Mouse (Mus musculus) neural tube, embryonic 10.5 days (tissue): ENCODE results near the gene Ager.

ENCODE experiments used
- DNase-seq: peaks from one replicate; pipeline ENCODE4 v3.0.0-alpha.2; 2017; ENCODE audit warnings: low spot score; ENCODE audit errors: extremely low spot score

Gene Ager

DNA sequence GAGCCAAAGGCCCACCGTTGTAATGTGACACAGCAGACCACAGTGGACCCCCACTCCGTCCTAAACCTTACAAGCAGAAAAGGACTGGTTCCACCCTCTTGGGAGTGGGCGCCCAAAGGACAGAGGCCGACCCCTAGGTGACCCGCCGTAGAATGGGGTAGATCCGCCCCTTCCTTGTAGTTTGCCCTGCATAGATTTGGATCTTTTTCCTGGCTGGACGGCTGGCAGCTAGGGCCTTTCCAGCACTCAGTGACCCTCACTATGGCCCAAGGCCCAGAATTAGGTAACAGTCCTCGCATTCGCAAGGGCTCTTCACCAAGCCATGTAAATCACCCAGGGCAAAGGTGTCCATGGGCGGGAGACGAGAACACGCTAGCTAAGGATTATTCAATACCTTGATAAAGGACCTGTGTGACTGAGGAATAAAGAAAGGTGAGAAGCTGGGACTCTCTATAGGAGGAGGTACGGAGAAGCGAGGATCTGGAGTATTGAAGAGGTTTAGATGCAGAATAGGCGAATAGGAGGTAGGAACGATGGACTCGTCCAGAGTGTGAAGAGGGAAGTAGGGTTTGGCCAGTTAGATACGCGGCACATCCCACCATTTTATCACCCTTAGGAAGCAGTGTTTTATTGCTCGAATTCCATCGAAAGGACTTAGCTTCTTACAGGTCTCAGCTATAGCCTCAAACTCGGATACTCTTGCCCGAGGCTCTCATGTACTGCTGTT lies 7.0 kb downstream of the Ager start:
- no peak for DNase-seq

DNA sequence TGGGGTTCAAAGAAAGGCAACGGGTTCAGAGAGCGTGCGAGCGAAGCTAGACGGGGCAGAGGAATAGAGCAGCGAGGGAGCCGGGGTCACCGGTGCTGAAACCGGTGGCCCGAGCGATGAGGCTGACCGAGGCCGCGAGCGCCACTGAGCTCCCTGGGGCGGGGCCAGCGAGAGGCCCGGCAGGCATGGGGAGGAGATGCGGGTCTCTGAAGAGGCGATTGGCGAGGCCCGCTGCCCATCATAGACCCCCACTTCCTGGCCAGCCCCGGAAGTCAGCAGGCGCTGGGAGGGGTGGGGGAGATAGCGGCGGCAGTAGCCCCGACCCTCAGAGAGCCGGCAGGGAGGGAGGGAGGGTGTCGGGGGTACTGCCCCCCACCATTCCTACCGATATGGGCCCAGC lies 7.9 kb downstream of the Ager start:
- DNase-seq, result peak; percentile 94

DNA sequence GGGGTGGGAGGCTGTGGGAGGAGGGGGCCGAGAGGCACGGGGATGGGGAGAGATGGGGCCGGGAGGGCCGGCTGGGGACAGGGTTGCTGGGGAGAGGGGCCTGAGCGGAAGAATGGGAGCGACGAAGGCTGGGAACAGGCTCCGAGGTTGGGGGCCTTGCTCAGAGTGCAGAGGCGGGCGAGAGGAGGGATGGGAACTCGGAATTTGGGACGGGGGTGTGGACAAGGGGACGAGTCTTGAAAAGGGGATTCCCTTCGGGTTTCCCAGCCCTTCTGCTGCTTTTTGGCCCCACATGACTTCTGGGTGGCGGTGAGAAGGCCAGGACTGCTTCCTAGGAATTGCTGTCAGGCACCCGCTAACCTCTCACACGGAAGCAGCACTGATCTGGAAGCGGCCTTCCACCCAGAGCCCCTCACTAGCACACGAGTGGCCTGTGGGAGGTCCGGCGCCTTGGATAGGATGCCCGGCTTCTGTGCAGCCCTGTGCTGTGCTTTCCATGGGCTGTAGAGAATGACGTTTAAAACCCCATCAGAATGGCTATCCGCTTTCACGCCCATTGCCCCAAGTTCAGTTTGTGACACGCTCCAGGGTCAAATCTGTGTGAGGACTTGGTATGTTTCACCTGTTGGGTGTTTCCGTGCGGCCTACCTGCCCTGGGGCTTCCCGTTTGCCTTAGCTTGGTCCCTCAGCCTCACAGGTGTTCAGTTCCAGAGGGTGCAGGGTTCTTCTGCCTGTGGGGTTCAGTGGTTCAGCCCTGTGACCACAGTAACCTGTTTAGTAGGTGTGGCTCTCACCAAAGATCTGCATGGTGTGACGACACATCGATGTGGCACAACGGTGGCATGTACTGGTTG lies 8.8 kb downstream of the Ager start:
- DNase-seq, result no peak

DNA sequence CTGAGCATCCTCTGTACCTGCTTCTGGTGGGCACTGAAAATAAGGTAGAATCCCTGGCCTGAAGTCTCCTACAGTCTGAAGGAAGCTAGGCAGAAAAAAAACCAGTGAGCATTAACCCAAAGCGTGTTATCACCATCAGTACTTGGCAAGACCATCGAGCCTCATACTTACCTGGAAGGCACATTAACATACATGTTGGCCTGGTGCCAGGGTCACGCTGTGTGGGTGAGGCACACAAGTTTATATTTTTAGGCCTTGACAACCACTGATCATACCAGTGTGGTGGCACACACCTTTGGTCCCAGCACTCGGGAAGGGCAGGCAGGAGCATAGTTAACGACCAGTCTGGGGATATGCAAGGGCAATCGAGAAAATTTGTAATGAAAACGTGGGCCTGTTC lies 10.3 kb downstream of the Ager start:
- no peak for DNase-seq

DNA sequence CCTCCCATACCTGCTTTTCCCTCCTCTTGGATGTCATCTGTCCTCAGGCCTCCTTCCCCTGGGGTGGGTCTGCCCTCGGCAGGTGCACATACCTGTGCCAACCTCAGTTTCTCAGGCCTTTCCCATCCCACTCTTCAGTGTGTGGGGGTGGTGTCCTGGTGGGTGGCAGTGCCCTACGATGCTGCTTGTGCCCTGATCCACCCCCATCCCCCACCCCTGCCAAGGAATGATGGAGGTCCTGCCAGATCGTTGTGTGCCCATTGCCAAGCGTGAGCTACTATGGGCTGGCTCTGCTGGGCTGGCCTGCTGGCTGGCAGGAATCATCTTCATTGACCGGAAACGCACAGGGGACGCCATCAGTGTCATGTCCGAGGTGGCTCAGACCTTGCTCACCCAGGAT lies 13.4 kb downstream of the Ager start:
- no peak for DNase-seq

DNA sequence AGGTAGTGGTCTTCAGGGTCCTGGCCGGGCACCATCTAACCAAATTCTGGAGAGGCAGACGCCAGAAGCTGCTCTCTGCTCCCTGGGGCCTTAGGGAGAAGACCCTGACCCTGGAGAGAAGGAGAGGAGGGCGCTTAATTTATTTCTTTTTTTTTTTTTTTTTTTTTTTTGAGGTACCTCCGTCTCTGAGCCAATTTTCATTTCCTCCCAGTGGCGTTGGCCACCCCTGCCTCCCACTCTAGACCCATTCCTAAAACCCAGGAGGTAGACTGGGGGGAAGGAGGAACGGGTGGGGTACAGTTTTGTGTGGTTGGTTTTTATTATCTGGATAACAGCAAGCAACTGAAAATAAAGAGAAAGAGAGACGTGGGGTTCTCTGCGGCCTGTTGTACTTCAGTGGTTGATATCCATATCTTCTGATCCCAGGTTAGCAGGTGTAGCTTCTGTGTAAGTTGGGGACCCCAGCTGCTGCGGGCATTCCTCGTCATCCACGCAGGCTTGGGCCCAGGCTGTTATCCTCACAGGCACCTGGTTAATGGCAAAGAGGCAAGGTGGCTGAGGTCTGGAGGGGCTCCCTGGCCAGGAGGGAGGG lies 15.5 kb downstream of the Ager start:
- DNase-seq, result no peak

DNA sequence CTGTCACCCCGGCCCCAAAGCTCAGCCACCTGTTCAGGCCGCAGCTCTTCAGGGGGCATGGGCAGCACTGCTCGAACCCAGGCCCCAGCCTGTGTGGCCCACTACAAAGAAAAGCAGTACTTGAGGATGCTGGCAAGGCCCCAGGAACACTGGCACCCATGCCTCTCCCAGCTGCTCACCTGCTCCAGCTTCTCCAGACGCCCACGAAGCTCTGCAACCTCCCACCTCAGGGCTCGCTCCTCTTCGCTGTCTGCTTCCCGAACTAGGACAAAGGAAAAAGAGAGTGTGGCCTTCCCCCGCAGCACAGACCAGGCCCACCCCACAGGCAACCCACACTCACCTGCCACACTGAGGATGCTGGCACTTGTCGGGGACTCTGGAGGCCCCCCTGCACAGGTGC lies 16.2 kb downstream of the Ager start:
- DNase-seq, result no peak

DNA sequence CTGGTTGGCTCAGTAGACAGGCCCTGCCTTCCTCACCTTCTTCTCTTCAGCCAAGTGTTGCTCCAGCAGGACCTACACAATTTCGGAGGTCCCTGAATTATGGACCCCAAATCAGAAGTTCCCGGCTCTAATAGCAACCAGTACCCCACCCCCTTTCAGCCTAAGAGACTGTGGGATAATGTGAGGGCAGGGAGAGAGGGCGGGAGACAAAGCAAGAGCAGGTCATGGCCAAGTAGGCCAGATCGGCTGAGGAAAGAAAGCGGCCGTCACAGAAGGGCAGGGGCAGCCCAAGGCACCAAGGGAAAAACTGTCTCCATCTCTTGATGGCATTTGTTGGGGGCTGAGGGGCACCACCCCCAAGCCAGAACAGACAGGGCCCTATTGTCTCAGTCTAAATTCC lies 18.2 kb downstream of the Ager start, which contains the start of gene Egfl8:
Gene Egfl8 (minus strand): TSS at position 101 of the 400 bp plus-strand sequence.
- no peak for DNase-seq

DNA sequence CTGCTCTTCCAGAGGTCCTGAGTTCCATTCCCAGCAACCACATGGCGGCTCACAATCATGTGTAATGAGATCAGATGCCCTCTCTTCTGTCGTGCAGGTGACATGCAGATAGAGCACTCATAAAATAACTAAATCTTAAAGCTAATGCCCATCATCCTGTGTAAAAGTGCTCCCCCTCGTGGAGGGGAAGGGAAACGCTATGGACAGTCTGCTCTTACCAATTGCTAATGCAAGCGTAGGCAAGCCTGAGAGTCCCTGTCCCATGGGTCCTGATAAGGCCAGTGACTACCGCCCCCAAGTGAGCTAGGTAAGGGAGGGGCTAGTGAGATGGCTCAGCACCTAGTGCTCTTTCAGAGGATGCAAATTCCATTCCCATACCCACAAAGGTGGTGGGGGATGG lies 21.3 kb downstream of the Ager start:
- peak; percentile 62 for DNase-seq

DNA sequence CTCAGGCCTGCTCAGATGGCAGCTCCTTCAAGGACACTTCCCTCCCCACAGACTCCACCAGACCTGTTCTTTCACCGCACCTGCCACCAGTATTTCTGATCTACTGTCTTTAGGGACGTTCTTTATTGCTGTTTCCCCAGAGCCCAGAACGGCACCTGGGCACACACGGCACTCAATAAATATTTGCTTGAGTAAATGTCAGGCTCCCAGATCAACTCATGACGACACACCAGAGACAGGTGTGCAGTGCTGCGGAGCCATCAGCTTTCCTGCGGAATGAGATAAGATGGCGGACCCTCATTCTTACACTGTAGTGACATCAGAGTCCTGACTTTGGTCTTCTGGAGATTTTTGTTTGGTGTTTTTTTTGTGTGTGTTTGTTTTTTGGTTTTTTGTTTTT lies 23.3 kb downstream of the Ager start:
- no peak for DNase-seq

DNA sequence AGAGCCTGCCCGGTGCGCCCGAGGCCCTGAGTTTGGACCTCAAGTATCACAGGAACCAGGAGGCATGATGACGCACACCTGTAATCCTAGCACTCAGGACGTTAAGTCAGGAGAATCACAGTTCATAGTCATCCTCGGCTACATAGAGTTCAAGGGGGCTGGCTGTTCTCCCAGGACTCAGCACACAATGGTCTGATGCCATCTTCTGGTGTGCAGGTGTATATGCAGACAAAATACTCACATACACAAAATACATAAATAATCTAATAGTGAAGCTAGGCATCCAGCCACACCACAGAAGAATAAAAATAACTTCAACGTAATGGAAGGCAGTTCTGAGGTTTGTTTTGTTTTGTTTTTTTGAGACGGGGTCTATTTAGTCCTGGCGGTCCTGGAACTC lies 25.5 kb downstream of the Ager start:
- no peak for DNase-seq

DNA sequence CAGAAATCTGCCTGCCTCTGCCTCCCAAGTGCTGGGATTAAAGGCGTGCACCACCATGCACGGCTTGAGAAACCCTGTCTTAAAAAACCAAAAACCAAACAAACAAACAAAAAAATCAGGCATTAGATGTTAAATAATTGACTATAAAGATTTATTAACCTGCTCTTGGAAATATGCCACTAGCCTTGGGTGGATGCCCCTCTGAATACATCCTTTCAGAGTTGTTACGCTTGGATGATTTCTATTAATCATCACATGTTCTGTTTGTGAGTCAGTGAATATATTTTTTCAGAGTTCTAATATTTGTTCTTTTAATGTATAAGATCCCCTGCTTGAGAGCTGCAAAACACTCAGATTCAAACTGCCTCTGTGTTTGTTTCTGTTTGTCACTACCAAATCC lies 27.3 kb downstream of the Ager start:
- DNase-seq, result no peak

DNA sequence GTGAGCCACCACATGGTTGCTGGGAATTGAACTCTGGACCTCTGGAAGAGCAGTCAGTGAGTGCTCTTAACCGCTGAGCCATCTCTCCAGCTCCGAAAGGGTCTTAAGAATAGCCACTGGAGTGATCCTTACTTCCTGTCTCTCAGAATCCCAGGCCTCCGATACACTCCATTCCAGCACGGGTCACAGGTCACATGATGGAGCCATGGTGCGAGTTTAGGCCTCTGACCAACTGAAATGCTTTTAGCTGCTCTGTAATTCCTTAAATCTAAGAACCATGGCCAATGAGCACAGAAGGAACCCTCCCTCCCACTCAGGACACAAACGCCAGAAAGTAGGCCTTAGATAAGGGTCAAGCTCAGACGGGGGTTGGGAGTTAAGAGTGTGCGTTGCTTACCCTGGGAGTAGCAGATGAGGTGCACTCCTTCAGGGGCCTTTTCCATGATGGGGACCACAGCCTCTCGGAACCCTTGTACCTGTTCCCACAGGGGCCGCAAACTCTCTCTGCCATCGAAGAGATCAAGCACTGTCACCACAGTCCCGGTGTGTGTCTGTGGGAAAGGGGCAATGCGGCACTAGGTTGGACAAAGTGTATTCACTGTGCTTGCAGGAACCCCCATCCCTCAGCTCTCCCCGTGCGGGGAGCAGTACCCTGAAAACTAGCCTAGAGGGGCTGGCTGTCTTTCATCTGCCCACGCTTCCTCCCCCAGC lies 28.6 kb downstream of the Ager start:
- DNase-seq, result no peak

DNA sequence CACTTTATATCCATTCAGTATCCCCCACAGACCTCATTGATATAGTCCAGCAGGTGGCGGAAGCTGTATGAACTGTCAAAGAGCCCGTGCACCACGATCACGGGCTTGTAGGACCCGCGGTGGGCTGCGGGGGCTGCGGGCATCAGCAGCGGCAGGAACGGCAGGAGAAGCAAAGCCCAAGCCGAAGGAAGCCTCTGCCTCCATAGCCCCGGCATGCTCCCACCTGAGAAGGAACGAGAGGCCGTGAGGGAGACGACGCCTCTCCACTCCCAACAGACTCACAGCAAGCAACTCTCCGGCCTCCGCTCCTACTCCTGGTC lies 29.1 kb downstream of the Ager start:
- peak; percentile 57 for DNase-seq

DNA sequence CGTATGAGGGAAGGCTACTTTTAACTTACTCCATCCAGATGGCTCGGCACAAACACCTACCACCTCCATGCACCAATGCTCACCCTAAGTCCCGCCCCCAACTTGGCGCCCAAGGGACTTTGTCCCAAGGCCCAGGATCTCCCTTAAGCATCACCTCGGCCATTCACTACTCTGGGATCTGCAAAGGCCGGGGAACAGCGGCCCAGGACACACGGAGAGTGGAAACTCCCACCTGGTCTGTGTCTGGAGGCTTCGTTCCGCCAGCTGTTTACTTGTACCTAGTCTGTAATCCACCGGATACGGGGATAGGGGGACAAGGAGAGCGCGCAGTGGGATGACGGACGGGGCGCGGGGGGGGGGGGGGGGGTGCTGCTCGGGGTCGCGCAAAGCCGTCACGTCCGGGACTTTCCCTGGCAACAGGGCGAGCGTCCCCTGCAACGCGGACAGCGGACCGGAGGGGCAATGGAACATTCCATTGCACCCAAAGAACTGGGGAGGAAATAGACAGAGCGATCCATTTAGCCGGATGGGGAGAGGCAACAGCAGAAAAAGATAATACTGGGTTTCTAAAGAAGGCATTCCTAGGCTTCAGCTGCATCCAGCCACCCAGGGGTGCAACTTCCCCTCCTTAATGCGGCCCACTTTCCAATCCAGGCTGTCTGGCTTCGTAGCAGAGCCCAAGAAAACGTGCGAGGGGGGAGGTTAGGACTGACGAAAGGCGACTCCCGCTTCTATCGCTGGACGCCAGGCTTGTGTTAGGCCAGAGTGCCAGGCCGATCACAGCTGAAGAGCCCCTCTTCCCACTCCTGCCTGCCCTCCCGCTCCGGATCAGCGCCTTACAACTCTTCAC lies 29.7 kb downstream of the Ager start:
- peak; percentile 90 for DNase-seq

DNA sequence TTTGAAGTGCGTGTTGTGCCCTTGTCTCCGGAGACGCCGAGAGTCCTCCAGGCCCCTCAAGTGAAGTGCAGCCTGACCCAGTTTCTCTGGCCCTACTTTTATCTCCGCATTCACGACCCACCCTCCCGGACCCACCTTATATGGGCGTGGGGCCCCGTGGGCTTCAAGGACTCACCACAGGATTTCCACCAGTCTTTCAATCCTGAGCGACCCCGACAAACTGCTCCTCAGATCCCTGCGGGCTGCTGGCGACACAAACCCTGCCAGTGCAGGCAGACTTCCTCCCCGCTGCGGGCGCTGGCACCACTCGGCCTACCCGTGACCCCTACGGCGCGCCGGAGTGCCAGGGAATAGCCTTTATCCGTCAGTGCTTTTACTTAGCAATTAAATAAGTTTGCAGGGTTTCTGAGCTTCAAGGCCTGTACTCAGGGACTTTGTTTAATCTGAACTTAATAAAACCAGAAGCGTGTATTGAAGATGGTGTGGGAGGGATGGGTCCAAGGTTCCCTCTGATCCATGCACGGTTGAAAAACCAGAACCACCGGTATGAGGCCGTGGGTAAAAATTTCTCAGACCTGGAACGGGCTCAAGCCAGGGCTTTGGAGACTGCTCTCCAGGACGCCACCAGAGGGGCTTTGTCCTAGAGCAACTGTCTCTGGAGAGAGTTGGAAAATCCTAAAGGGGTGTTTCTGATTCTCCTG lies 30.4 kb downstream of the Ager start, which contains the start of gene Ppt2:
Gene Ppt2 (minus strand): TSS at position 568 of the 701 bp plus-strand sequence.
- DNase-seq, result no peak

DNA sequence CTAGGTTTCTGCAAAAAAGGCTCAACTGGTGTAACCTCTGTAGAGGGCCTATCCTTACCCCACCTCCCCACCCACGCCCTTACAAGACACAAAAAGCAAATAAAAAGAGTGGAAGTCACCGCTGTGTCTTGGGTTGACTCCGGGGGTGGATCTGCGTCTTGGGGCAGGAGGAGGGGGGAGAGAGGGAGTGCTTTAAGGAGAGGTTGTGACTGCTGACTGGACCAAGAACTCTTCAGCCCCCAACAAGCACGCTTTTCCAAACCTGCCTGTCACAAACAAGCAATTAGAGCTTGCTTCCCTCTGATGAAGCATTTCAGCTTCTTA lies 30.9 kb downstream of the Ager start:
- DNase-seq, result no peak

DNA sequence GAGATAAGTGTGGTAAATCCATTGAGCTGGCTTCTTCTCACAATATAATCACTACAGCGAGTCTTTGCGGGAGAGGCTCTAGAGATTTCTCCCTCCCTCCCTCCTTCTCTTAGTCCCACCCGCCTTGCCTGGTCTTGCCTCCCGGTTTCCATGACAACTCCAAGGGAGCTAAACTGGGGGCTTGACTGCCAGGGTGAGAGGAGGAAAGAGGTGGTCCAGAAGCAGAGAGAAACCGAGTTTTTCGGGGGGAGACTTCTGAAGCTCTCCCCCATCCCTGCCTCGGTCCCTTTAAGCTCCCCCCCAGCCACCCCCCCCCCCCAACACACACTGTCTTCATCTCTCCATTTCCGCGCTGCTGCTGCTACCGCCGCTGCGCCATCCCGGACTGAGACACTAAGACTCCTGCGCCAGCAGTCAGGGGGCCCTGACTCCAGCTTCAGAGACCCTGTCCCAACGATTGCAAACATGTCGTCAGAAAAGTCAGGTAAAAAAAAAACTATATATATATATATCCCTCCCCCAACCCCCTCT lies 31.6 kb downstream of the Ager start, which contains the start of gene Prrt1:
Gene Prrt1 (plus strand): TSS at position 313 of the 531 bp plus-strand sequence.
- DNase-seq, result peak; percentile 42

DNA sequence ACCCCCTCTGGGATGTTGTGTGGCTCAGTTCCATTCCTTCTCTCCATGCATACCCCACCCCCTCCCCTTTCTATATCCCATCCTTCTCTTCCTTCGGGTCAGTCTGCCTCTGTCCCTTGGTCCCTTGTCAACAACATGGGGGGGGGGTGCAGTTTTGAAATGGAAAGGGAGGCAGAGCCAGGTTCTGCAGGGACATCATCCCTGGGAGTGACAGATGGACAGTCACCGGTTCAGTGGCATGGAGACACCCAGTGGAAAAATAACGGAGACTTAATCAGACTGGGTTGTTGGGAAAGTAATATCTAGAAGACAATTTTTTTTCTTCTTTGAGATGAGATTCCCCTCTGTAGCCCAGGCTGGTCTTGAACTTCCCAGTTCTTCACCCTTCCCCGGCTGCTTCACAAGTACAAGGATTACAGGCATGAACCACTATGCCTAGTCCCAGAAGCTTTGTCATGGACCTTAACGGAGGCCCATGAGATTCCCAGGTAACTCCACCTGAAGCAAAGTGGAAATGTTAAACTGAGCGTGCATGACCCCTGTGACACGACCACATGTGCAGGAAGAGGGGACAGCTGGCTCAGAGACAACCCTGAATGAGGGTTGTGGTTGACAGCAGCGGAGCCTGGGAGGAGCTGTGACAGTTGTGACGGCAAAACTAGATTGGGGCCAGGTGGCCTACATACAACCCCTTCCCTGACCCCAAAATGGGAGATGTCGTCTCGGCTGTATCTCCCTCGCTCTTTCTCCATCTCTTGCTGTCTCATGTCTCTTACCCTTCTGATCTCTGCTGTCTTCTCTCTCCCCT lies 32.3 kb downstream of the Ager start:
- DNase-seq, result no peak
